Mouse (Mus musculus) lung, adult 2 months (tissue): ENCODE measurements around the gene Cd59a.

ENCODE experiments used
- CTCF ChIP-seq: fragments of 200-500 bp; IDR thresholded peaks from 2 replicates; pipeline ENCODE4 v1.5.1; 2011; ENCODE audit warnings: mild to moderate bottlenecking, low read length, control low read depth; ENCODE audit not compliant: insufficient read depth
- POLR2A ChIP-seq: fragments of 200-500 bp; IDR thresholded peaks from 2 replicates; pipeline ENCODE4 v1.6.1; 2011; ENCODE audit warnings: low read depth, mild to moderate bottlenecking, control low read depth, low read length, borderline replicate concordance; ENCODE audit errors: extremely low read depth

- TF ChIP-seq CTCF = no peak
- TF ChIP-seq POLR2A = no peak
These were observed 25.9 kb upstream of the Cd59a start, which contains the start of gene Cd59b for GRCm38 (mm10) chr2:104069704-104070185.
